Mouse (Mus musculus): ENCODE measurements at regions not wholly inside any gene's neighbourhood (a gene's known extent, or its start where the extent isn't known, plus 50 kb on each side); places are given as distances from the start of the nearest gene placed in this dataset.
A peak's percentile ranks its signal among the peaks of the same experiment; 100 is the strongest.

- no peak for DNase-seq (ENCODE audit: low spot score)
Observed at GRCm38 (mm10) chr11:48605223-48605824, 194.8 kb upstream of the Rack1 start.

- no peak for DNase-seq (ENCODE audit: low spot score)
Observed at GRCm38 (mm10) chr11:48601096-48601495, 199.0 kb upstream of the Rack1 start.

- no peak for DNase-seq (ENCODE audit: low spot score)
Observed at GRCm38 (mm10) chr11:48599573-48600127, 200.5 kb upstream of the Rack1 start.

- no peak for DNase-seq (ENCODE audit: low spot score)
Observed at GRCm38 (mm10) chr11:48599033-48599432, 201.1 kb upstream of the Rack1 start.

- DNase-seq (ENCODE audit: low spot score): no peak
Observed at GRCm38 (mm10) chr11:48594429-48594828, 205.7 kb upstream of the Rack1 start.

GRCm38 (mm10) chr11:48588833-48589649 lies 211.1 kb upstream of the Rack1 start:
- DNase-seq (ENCODE audit: low spot score): peak; percentile 83

- DNase-seq (ENCODE audit: low spot score): no peak
Observed at GRCm38 (mm10) chr11:48568769-48569168, 231.4 kb upstream of the Rack1 start.

- DNase-seq (ENCODE audit: low spot score): no peak
Observed at GRCm38 (mm10) chr11:48567583-48568562, 232.3 kb upstream of the Rack1 start.

- DNase-seq (ENCODE audit: low spot score): no peak
Observed at GRCm38 (mm10) chr11:48558053-48558452, 242.1 kb upstream of the Rack1 start.

GRCm38 (mm10) chr11:48552006-48552405 lies 248.1 kb upstream of the Rack1 start:
- DNase-seq (ENCODE audit: low spot score): no peak

GRCm38 (mm10) chr11:48551201-48551600 lies 248.9 kb upstream of the Rack1 start:
- DNase-seq (ENCODE audit: low spot score): no peak

- no peak for DNase-seq (ENCODE audit: low spot score)
Observed at GRCm38 (mm10) chr11:48526316-48526715, 273.8 kb upstream of the Rack1 start.

- DNase-seq (ENCODE audit: low spot score): no peak
Observed at GRCm38 (mm10) chr11:48525517-48525916, 274.6 kb upstream of the Rack1 start.

- no peak for DNase-seq (ENCODE audit: low spot score)
Observed at GRCm38 (mm10) chr11:48506886-48507285, 293.2 kb upstream of the Rack1 start.

- DNase-seq (ENCODE audit: low spot score): peak; percentile 52
Observed at GRCm38 (mm10) chr11:48502011-48502806, 297.9 kb upstream of the Rack1 start.

GRCm38 (mm10) chr11:48499057-48499456 lies 301.1 kb upstream of the Rack1 start:
- no peak for DNase-seq (ENCODE audit: low spot score)

GRCm38 (mm10) chr11:48488308-48488707 lies 311.8 kb upstream of the Rack1 start:
- no peak for DNase-seq (ENCODE audit: low spot score)

- no peak for DNase-seq (ENCODE audit: low spot score)
Observed at GRCm38 (mm10) chr11:48464036-48464435, 336.1 kb upstream of the Rack1 start.

GRCm38 (mm10) chr11:48449883-48450282 lies 350.2 kb upstream of the Rack1 start:
- no peak for DNase-seq (ENCODE audit: low spot score)

GRCm38 (mm10) chr11:48442534-48443254 lies 357.4 kb upstream of the Rack1 start:
- DNase-seq (ENCODE audit: low spot score): no peak

GRCm38 (mm10) chr11:48436712-48437111 lies 363.4 kb upstream of the Rack1 start:
- DNase-seq (ENCODE audit: low spot score): no peak

All from retina, embryonic 14.5 days (tissue).